Mouse (Mus musculus): ENCODE results near the gene Omp. TPM values are rescaled to one million over a fixed set of nuclear protein-coding genes. Genes with fewer than 3 reads are reported as not detected.

Omp gene
- total RNA-seq, 2 experiments from 2014 or later, result 0.12 TPM; not detected in 1

DNA sequence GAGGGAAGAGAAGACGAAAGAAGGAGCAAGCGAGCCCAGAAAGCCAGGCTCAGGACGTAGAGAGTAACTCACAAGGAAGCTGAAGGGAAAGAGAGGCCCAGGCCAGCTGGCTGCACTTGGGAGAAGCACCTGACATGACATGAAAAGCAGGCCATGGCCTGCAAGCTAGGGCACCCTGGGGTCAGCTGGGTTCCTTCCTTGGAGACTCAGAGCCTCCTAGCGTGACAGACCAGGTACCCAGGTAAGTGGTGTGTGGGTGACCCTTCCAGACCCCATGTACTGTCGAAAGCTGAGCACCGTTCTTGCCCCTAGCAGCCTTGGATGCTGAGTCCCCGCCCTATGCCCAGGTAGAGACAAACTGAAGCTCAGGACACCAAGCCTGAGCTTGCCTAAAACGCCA lies 27.4 kb upstream of the Omp start:
- intact Hi-C loops (cut with DNase I), result no loop called here
- DNase-seq, result no peak

DNA sequence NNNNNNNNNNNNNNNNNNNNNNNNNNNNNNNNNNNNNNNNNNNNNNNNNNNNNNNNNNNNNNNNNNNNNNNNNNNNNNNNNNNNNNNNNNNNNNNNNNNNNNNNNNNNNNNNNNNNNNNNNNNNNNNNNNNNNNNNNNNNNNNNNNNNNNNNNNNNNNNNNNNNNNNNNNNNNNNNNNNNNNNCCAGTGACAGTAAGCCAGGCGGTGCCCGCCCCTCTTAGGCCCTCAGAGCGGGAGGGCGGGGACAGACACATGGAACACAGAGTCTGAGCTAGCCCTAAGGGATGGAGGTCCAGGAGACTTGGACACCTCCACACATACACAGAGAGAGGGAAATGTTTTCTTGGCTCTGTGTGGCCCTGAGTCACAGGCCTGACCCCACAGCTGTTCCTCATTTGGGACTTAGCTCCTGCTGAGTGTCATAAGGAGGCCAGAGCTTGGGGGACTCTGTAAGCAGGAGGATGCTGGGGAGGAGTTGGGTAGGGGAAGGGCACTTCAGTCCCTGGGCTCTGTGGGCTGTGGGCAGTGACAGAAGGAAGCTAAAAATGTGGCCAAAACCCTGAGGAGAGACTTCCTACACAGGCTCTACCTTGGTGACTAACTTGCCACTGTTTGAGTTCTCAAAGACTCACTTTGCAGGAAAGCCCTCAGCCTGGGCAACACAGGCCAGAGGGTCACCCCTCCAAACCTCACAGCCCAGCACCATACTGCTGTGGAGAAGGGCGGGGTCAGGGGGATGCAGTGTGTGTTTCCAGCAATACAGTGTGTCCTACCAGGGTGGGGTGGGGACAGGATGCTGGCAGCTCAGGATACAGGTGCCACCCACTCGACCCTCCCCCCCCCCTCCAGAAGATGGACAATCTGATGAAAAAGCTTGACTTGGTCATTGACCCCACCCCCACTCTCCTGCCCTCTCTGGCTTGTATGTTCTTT lies 26.1 kb upstream of the Omp start:
- intact Hi-C loops (cut with DNase I), result no loop called here
- DNase-seq, result peak; percentile 54 to 66

DNA sequence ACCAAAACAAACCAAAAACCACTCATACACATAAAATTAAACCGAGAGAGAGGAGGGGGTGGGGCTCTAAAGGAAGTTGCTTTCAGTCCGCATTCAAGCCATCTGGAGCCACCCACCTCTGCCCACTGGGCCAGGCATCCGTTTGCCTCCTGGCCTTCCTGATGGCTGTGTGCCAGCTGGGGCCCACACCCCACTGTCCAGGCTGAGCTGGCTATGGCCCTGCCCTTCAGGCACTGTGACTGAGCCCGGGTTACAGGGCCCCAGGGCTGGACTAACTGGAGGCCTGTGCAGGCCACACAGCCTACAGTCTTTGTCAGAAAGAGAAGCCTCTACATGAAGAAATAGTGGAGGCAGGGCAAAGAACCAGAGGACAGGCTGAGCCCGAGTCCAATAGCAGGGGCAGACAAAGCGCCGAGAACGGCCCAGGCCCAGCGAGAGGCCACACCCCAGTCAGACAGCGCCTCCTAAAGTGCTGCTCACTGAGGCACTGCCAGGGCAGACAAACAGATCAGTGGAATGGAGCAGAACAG lies 19.8 kb upstream of the Omp start:
- intact Hi-C loops (cut with DNase I), result no loop called here
- no peak for DNase-seq

DNA sequence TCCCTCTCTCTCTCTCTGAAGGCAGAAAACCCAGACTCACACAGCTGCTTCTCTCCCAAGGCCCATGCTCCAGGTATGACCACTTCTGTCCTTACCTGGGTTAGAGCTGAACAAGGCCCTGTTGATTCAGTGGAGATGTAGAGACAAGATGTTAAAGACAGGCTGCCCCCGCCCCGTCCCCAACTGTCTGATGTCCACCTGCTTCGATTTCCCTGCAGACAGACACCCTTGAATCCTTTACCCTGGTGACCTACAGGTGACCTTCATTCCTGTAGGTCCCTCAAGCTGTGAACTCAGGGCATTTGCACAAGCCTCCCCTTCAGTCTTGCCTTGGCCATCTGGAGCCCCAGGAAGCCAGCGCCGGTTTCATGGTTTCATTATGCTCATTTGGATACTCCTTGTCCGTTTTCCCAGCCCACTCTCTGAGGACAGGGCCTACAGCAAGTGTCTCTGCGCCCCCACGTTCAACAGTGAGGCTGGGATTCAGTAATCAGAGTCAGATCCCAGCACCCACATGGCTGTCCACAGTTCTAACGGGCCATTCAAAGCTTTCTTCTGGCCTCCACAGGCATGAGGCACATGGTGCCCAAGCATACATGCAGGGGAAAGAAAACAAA lies 19.2 kb upstream of the Omp start:
- no peak for DNase-seq
- intact Hi-C loops (cut with DNase I), result no loop called here

DNA sequence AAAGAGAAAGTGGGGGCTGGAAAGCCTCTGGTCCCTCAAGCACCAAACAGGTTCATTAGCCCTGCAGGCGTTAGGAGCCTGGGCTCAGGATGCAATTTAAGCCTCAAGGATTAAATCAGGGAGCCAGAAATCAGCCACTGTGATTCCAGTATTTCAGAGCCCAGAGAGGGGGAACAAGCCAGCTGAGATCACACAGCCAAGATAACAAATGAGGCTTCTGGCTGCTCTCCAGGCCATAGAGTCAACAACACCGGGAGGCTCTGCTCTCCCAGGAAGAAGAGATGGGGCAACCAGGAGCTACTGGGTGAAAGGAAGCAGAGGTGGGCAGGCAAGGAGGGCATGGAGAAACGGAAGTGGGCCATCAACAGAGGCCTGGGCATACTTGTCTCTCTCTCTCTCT lies 18.4 kb upstream of the Omp start:
- DNase-seq, result no peak
- intact Hi-C loops (cut with DNase I), result no loop called here

DNA sequence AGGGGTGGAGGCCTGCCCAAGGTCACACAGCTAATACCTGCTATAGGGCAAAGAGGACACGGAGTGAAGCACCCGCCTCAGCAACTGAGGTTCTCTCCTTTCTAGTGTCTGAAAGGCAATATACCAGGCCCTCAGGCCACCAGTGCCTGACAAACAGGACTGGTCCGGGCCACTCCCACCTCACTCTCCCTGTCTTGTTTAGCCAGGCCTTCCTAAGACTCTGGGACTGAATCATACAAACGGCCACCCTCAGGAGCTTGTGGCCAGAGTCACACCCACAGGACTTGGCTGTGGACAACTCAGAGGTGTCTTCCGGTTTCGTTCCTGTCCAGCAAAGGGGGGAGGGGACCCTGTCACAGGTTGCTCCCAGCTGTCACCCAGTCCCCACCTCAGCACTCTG lies 16.9 kb upstream of the Omp start:
- no peak for DNase-seq
- intact Hi-C loops (cut with DNase I), result no loop called here

DNA sequence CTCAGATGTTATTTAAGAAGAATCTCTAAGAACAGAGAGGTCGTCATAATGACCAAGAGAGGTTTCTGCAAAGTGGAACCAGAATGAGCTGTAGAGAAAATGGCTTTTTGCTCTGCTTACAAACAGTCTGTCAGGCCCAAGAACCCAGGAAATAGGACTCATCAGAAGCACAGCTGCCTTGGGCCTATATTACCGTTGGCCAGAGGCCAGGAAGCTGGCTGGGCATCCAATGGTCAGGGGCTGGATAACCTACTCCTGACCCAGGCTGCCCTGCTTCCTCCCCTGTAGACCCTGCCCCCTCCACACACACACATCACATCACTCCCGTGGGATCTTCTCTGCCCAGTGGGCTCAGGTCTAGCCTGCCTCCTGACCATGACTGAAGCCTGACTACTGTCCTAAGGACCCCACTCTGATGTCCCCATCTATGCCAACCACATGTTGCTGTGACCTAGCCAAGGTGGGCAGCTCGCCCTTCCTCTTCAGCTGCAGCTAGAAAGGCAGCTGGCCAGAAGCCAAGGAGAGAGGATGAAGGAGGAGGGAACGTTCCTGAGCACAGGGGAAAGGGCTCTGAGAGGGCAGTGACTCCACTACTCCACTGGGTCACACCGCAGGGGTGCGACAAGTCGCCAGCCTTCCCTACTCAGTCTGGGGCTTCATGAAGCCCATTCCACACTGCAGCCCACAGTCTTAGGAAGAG lies 14.9 kb upstream of the Omp start:
- intact Hi-C loops (cut with DNase I), result no loop called here
- peak in 1 of 2 experiments; percentile 7 for DNase-seq

DNA sequence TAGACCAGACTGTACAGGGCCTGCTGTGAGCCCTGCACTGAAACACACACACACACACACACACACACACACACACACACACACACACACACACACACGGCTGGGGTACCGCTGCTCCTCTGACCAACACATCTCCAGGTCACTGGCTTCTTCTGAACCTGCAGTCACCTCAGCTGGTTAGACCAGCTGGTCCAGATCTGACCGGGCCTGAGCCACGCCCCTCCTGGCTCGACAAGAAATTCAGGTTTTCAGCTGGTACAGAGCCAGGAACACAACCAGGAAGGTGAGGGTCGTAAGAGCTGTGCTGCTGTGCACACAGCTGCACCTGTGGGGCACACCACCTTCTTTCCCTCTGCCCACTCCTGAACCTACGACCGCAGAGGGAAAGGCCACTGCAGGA lies 13.2 kb upstream of the Omp start:
- intact Hi-C loops (cut with DNase I), result loop anchor here (5.0 kb wide), 2 partner anchors 34 to 184 kb away; no protein-coding TSS in a partner anchor
- peak in 1 of 2 experiments; percentile 2 for DNase-seq

DNA sequence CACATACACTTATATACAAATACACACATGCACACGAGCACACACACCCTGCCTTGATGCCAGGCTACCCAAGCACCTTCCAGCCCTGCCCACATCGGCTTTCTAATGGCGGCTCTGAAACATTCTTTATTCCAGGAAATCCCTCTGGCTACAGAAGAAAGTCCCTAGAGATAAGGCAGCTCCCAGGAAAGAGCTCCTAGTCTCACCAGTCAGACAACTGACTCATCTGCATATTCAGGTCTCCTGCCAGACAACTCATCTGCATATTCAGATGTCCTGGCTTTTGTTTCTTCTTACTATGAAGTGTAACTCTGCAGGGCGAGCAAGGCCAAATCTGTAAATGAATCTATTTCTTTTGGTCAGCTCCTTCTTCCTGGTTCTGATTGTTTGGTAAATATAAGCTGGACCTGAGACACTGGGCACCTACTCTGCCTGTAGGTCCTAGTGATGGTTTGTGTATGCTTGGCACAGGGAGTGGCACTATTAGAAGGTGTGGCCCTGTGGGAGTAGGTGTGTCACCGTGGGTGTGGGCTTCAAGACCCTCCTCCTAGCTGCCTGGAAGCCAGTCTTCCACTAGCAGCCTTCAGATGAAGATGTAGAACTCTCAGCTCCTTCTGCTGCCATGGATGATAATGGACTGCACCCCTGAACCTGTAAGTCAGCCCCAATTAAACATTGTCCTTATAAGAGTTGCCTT lies 12.5 kb upstream of the Omp start:
- peak in 1 of 2 experiments; percentile 3 for DNase-seq
- intact Hi-C loops (cut with DNase I), result loop anchor here (5.0 kb wide), 2 partner anchors 35 to 185 kb away; no protein-coding TSS in a partner anchor

DNA sequence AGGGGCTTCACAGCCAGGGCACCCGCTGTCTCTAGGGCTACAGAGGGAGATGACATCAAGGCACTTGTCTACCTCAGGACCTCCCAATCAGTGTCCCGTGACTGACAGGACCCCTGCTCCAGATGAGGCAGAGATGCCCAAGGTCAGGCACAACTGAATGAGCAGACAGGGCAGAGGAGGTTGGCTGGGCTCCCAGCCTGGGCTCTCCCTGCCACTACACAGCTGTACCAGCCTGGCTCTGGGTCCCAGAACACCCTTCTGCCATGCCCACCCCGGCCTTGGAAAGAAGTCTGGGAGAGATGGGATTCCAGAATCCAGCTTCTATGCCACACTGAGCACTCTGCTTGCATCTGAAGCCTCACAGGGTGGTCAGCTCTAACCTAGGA lies 11.0 kb upstream of the Omp start:
- intact Hi-C loops (cut with DNase I), result loop anchor here (5.0 kb wide), 2 partner anchors 36 to 186 kb away; no protein-coding TSS in a partner anchor
- peak in 1 of 2 experiments; percentile 3 for DNase-seq

DNA sequence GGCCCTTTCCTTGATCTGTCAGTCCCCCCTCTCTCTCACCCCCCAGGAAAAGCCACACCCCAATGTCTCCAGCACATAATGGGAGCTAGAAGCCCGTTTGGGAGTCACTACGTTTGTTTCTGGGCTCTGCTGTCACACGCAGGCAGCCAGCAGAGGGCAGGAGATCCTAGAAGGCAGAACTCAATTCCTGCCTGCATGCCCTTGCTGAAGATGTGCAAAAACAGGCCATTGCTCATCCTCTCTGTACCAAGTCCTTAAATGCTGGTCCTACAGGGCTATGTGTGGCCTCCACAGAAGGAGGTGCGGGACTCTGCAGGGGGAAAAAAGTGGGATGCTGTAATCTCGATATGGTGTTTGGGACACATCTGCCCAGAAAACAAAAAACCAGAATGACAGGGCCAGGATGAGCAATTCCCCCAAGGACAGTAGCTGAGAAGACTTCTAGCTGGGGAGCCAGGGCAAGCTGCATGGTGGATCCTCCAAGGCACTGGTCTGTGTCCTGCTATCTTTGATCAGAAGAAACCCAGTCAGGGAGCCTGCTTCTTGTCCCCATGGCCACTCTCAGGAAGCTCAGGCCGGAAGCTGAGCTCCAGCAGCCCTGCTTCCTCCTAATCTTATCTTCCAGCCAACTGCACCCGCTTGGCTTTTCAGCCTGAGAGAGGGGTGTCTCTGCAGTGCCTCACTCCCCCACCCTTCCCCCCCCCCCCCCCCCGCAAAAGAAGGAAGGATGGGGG lies 10.4 kb upstream of the Omp start:
- DNase-seq, result peak; percentile 50 to 64
- intact Hi-C loops (cut with DNase I), result loop anchor here (5.0 kb wide), 2 partner anchors 37 to 187 kb away; no protein-coding TSS in a partner anchor

DNA sequence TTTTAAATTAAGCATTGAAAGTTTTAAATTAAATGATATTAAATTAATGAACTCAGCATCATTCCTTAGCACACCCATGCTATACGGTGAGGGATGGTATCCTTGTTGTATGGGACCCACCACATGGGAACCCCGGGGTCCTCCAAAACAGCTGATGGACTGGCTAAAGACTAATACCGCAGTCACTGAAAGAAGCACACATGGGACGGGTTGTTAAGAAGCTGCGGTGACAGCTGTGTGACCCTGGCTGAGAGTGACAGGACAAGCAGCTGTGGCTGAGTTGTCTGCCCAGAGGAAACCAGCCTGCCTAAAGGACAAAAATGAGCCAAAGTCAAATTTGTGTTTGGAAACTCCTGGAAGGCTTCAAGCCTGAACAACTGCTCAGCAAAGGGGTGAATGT lies 8.6 kb upstream of the Omp start:
- DNase-seq, result no peak
- intact Hi-C loops (cut with DNase I), result no loop called here

DNA sequence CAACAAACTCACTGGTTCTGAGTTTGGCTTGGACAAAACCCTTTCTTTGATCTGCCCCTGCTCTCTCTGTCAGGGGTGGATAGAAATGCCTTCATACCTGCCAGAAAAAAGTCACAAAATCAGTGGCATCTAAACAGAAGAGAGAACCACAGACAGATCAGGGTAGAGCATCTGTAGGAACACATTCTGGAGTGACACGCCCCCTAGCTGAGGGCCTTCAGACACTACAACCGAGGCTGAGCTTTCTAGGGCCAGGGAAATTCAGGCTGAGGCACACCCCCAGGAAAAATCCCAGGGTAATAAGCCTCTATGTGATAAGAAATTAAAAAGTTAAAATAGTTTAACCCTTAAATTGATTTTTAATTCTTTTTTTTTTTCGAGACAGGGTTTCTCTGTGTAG lies 8.0 kb upstream of the Omp start:
- DNase-seq, result no peak
- intact Hi-C loops (cut with DNase I), result no loop called here

DNA sequence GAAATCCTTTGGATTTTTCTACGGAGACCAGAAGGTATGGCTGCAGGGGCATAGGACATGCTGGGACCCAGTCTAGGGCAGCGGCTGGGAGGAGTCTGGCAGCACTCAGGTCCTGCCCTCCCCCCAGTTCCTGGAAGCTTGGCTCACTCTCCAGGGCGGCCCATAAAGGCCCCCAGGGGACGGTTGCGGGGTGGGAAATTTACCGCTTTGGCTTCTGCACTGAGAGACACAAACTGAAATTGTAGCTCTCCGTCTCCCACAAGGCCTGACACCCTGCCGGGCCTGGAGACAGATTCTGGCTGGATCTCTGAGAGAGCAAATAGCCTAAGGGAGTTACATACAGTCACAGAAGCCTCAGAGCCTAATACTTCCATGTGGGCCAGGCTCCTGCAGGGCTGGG lies 7.1 kb upstream of the Omp start:
- no peak for DNase-seq
- intact Hi-C loops (cut with DNase I), result no loop called here

DNA sequence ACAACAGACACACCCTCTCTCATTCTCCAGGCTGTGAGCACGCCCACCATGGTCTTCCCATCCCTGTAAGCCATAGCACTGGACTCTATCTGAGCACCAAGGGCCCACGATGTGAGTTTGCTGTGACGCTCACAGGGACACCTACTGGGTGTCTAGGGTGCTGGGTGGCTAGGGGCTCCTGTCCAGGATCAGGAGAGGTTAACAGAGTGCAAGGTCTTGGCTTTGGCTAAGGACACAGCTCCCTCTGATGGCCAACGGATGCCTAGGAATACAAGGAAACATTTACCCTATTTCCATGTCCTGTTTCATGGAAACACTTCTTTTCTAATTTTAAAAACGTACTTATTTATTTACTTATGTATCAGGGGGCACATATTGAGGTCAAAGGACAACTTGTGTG lies 5.2 kb upstream of the Omp start:
- DNase-seq, result no peak
- intact Hi-C loops (cut with DNase I), result no loop called here

DNA sequence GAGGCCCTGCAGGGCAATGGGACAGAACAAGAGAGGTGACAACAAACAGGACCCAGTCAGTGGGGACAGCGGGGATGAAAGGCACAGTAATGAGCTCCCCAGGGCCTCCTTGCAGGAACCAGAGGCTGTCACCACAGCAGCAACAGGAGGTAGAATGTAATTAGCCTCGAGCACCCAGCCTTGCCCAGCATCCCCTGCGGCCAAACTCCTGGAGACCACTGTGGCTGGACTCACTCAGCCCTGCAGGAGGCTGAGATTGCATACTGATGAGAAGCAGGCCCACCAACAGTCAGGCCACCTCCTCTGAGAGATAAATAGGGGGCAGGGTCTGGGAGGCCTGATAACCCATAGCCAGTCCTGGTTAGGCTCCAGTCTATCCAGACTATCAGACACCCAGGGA lies 4.5 kb upstream of the Omp start:
- intact Hi-C loops (cut with DNase I), result no loop called here
- DNase-seq, result no peak

DNA sequence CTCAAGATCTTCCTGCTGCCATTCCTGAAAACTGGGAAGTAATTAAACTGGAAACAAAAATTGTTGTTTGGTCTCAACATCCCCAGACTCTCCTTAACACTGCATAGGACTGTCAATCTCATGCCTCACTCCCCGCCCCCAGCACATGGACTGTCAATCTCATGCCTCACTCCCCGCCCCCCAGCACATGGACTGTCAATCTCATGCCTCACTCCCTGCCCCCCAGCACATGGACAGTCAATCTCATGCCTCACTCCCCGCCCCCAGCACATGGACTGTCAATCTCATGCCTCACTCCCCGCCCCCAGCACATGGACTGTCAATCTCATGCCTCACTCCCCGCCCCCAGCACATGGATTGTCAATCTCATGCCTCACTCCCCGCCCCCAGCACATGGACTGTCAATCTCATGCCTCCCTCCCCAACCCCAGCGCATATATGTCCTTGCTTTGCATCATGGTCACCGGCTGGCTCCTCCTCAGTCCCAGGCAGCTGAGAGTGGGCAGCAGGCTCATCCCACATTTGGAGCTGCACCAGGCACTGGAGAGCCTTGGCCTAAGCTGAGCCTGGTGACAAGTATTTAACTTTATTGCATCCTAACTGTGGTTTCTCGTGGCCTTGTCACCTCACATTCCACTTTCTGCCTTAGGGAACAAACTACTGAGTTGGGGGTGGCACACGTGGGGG lies 3.6 kb upstream of the Omp start:
- DNase-seq, result no peak
- intact Hi-C loops (cut with DNase I), result no loop called here

DNA sequence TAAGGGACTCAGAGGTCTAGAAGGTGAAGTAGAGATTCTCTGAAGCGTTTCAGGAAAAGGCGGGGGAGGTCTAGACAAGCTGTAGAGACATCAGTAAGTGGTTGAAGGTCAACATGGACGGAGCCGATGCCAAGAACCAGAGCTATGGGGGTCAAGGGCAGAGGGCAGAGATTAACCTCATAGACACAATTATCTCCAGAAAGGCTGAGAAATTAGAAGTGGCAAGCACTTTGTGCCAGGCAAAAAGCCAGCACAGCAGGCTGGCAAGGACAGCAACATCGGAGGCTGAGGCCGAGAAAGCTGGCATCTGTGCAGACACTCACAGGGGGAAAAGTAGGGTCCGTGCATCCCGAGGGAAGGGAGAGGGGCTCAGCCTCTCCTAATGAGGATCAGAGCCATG lies 2.5 kb upstream of the Omp start:
- intact Hi-C loops (cut with DNase I), result no loop called here
- DNase-seq, result no peak

DNA sequence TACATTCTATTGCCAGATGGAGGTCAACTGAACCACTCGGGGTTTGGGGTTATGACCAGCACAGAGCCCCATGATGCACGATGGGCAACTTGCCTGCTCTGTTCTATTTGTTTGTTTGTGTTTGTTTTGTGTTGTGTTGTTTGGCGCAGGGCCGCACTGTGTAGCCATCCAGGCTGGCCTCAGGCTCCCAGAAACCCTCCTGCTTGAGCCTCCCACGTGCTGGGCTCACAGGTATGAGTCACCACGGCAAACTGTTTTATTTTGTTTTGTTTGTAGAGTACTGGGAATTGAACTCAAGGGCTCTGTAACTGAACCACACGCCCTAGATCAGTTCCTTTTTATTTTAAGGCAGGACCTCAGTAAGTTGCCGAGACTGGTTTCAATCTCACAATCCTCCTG lies 1.1 kb upstream of the Omp start:
- intact Hi-C loops (cut with DNase I), result no loop called here
- DNase-seq, result no peak
